Mouse (Mus musculus): ENCODE data around the gene Bspry.

DNA sequence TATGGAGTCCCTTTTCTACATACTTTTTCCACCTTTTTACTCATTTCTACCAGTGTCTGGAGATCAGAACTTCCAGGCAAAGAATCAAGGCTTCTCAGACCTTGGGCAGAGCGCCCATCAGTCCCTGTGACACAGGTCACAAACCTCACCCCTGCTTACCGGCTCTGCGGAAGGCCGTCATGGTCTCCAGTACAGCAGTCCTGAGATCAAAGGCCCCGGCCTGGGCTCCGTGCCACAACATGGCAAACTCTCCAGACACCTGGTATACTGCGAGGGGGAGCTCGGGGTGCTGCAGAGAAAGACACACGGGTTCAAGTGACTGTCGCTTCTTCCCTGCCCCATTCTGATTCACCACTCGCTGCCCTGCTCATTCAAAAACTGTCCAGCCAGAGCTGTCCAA lies 30.1 kb downstream of the Bspry start:
- no peak for TF ChIP-seq CTCF (IDR thresholded peaks at IDR 0.05; ENCODE audit: low read depth, low read length)
- no peak for TF ChIP-seq POLR2A (IDR thresholded peaks at IDR 0.05; ENCODE audit: extremely low read depth, insufficient read depth, low read length)

All from liver, adult 2 months (tissue).